Mouse (Mus musculus) cerebellum, adult 9-10 months (tissue): Measurements from ENCODE around the gene Gm5105.

ENCODE experiments used
- DNase-seq: peaks from one replicate; pipeline ENCODE4 v3.0.0; 2022

Gene Gm5105

DNA sequence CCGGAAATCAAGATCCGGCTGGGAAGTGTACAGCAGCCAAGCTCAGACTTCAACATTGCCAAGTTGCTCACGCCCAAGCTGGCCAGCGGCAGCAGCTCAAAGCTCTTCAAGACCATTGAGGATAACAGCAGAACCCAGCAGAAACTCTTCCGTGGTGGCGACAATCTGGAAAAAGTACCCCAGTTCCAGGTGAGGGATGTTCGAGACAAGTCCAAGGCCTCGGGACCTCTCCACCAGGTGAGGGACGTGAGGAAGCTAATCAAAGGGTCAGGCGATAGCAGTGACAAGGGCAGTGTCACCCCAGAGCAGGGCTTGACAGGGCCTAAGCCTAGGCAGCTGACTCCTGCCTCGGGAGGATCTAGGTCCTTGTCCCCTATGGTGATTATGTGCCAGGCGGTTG is 915 bp upstream of the Gm5105 start:
- no peak for DNase-seq

DNA sequence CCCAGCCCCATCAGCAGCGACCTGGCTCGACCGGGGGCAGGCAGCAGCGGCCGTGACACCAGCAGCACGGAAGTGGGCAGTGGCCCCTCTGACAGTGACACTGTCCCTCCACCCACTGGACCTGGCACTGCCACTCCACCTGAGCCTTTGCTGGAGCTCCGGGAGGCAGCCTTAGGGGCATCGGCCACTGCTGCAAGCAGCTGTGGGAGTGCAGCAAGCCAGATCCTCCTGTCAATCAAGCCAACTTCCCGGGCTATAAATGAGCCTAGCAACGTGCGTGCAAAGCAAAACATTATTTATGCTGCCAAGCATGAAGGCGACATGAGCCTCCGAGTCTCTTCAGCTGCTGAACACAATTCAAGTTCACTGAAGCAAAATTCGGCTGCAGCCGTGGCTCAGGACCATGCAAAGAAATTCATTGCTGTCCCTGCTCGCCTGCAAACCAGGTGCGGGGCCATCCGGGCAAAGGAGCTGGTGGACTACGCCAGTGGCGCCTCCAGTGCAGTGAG is 786 bp downstream of the Gm5105 start:
- DNase-seq = no peak

DNA sequence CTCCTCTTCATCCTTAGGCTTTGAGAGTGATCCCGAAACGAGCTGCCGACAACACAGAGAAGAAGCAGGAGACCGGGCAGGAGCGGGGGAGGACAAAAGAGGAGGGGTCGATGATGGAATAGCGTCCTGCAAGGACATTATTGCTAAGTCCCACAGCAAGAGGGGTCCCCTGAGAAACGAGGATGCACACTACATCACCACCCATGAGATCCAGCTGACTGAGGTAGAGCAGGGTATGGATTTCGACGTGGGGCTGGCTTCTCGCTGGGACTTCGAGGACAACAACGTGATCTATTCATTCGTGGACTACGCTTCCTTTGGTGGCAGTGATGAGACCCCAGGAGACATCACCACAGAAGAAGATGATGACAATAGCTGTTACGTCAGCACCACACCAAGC is 1.3 kb downstream of the Gm5105 start:
- DNase-seq = no peak

DNA sequence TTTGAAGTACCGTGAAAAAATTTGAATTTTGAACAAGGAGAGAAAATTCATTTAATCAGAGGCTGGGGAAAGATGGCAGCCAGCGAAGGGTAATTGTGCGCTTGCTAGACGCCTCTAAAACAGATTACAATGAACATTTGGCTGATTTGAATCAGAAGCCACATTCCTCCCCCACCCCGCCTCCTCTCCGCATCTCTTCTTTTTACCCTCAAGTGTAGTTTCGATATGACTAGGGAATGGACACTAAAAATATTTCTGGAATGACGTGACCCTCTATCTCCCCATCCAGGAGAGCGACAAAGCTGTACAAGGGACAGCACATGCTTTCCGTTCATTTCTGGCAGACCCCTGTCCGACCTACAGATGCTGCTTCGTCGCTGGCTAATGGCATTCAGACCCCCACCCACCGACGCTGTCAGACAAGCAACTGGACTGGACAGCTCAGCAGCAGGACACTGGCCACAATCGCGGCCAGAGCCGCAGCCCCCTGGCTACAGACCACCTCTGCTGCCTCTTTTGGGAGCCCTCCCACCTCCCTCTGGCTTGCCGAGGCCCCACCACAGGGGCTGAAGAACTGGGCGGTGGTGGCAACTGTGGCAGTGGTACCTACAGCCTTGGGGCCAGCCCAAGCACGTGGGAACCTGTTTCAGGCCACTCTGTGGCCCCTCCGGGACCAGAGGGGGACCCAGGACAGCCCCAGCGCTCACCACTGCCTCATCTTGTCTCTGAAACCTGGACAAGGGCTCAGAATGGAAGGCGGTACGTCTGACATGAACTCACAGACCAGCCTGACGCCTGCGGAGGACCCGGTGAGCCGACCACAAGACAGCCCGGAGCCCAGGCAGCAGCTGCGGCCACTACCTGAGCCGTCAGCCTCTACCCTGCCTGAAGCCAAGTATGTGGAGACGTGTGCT is 2.2 kb downstream of the Gm5105 start, which contains the start of gene 1110002E22Rik:
Gene 1110002E22Rik (plus strand): TSS at position 321 of the 914 bp plus-strand sequence.
- DNase-seq = no peak

DNA sequence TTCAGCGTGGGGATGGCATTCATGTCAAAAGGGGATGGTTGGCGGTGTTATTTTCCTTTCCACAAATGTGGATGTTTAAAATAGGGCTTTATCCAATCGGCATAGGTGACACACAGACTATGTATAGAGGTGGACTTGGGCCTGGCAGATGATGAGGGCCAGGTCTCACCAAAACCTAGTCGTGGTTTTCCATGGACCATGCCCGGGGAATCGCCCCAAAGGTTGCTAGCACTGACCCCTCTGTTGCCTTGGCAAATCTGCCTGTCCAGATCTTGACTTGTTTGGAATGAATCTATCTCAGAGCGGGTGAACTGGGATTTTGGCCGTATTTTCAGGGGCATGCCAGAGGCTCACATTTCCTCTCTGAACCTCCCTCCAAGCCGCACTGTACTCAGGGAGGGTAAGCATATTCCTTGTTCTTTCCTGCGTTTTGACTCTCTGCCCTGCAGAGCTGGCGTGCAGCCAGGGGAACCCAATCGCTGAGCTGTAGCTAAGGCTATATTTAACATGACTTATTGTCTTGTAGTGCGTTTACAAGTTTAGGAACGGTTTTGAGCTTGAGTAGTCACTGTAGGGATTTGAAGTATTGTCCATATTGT is 3.4 kb downstream of the Gm5105 start:
- DNase-seq = peak; percentile 57

DNA sequence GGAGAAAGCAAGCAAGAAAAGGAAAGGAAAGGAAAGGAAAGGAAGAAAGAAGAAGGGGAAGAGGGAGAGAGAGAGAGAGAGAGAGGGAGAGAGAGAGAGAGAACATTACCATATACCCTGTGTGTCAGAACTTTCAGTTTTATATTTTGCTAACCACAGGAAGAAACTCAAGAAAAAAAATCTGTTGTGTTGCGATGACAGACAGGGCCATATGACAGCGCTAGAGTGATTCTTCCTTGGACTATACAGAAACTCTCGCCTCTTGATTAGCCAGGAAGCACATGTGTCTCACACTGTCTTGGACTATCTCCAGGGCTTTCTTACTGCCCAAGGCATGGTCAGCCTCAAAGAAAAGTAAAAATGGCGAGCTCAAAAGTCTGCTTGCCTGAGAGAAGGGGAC is 4.5 kb downstream of the Gm5105 start:
- no peak for DNase-seq

DNA sequence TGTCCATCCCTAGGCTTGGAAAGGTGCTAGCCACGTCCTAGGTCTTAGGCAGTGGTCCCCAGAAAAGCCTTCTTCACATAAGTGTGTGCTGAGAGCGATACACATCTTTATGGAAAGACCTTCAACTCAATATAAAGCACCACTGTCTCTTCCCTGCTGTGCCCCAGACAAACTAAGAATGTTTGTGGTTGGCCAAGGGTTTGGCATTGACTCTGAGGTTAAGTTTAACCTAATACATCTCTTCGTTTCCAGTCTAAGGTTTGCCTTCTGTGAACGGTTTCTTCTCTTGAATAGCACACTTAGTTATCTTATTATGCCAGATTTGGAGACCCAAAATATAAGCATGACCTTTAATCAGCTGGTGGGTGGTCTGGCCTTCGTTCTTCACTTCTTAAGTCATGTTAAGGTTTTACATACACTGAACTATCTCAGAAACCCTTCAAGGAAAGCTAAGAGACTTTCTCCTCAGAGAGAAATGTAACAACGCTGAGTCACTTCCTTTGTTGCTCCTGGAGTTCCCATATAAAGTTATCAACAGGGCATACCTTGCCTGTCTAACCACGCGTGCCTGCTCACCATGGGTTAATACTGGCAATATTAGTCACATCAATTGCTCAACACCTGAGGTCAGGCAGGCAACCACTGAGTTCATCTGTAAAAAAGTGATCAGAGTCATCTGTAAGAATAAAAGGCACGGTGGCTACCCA is 5.8 kb downstream of the Gm5105 start:
- no peak for DNase-seq

DNA sequence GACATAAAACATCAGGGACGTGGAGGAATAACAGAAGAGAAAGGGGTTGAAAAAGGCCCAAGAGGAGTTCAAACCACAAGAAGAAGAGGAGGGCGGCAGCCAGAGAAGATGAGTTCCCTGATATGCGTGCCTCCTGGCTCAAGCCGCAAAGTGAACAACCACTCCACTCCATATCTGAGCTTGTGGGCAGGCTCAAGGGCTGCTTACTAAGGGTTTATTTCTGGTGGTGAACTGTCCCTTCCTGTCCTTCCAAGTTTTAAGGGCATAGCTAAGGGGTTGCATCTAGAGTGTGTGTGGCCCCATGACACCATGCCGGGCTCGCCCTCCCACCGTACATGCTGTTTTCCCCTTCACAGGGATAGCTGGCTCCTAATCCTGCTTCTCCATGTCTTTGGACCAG is 6.8 kb downstream of the Gm5105 start:
- DNase-seq = no peak

DNA sequence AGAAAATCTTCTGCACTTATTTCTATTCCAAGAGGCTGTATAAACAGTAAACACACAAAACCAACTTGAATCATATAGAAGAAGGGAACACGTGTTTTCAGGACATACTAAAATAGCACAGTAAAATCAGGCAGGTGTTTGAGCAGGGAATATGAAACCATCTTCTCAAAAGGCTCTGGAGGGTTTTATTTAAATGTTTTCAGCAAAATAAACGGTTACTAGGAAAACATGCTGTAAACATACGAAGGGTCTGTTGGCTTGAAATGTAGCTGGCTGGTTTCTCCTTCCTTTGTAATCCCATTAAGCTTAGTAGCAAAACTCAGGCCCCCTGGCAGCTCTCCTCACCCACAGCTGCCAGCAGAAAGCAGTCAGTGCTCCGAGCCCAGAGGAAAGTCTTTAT is 9.0 kb downstream of the Gm5105 start:
- DNase-seq = no peak

DNA sequence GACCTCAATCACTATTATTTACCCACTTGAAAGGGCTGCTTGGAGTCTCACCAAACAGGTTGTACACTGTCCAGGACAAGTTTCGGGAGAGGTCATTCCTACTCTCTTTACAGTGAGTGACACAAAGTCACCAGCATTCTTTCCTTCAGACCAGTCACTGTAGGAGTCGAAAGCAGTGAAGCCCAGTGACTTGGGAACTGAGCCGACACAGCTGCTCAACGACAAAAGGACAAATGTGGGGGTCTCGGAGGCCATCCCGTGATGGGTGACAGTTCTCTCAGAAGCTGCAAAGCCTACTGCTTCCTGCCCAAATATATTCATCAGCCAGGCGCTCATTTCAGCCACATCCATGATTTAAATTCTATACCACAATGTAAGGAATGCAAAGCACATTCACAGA is 10.2 kb downstream of the Gm5105 start:
- DNase-seq = no peak

DNA sequence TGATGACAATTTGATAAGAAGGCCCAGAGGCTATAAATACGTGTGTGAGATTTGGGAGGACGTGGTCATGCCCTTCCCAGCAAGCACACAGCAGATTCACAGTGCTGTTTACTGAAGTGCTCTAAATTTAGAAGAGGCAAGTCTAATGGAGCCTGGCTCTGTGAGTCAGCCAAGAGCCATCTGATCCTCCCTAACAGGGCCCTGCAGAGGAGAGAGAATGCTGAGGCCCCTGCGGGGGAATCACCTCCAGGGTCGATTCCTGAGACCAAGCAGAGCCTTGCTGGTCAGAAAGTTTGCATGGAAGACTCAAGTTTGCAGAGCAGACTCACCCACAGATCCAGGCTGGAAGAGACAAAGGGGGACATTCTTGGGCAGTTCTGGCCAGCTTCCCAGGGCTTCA is 13.2 kb downstream of the Gm5105 start:
- no peak for DNase-seq

DNA sequence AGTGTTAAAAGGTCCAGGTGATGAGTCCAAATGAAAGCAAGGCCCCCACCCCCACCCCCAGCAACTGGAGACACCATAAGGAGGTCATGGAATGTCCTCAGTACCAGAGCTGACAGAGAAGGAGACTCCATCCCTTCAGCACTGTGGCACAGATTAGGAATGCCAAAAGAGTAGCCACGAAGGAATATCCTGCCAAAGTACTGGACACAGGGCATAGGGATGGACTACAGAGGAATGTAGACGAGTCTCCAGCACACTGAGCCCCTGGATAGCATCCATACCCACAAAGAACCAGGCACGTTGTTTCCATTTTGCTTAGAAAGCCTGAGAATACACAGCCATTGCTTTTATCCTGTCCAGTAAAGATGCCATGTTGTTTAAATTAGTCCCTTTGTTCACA is 15.8 kb downstream of the Gm5105 start:
- DNase-seq = no peak

DNA sequence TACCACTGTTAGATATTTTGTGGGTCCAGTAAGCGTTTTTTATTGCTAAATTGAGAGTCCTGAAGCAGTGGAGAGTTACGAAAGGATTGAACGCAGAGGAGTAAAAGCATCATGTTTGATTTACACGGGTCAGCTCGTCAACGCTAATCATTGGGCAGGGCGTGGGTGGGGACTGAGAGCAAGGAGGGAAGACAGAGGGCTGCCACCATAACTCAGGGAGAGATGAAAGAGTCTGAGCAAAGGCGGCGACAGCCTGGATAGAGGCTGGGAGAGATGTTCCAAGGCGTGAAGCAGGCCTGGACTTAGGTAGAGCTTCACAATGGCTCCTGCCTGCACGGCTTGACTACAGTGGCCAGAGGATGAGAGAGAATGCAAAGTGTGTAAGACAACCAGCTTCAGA is 16.4 kb downstream of the Gm5105 start:
- no peak for DNase-seq

DNA sequence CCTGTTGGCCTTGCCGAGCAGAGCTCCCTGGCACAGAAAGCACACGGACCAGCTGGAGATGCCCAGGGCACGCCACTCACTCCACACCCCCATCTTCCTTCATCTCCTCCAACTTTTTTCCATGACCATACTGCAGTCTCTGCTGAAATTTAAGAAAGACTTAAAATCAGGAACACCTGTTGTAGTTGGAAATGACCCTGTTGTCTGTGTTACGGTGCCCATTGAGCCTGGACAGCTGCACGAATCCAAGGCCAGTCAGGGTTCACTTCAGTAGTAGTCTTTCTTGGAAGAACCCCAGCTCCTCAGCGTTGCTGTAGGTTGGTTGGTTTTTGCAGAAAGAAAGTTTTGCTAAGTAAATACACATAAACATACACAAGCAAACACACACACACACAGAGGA is 17.6 kb downstream of the Gm5105 start:
- no peak for DNase-seq

DNA sequence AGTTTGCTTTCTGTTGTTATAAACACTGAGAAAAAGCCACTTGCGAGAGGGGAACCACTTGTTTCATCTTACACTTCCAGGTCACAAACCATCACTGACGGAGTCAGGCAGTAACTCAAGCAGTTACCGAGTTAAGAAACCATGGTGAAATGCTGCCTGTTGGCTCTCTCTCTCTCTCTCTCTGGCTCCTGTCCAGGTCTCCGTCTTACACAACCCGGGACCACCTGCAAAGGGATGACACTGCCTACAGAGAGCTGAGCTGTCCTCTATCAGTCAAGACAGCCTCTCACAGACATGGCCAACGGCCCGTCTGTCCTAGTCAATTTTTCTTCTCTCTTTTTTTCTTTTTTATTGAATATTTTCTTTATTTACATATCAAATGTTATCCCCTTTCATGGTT is 23.9 kb downstream of the Gm5105 start:
- no peak for DNase-seq

DNA sequence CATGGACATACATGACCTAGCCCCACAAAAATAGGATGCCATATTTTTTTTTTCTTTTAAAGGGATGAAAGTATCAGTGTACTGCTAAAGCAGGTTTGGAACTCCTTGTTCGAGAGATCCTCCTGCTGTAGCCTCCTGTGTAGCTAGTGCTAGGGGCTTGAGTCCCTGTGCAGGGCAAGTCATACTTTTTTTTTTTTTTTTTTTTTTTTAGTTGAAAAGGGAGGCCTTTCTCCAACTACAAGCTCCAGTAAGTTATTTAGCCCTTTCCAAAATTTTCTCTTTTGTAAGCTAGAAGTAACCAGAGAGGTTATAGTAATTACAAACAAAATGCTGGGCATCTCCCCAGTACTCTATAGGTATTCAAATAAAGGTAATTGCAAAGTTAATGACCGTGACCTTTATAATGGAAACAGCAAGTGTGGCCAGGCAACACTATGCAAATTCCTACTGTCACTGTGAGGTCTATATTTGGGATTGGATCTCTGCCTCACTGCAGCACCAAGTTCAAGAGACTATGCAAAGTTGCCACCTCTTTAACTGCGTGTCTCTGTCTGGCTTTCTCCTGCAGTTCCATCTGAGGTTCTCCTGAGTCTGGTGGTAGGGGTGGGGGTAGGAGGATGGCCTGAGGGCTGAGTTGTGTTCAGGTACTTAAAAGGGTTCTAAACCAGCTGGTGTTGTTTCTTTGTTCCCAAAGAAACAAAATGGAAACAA is 25.4 kb downstream of the Gm5105 start:
- DNase-seq = no peak

DNA sequence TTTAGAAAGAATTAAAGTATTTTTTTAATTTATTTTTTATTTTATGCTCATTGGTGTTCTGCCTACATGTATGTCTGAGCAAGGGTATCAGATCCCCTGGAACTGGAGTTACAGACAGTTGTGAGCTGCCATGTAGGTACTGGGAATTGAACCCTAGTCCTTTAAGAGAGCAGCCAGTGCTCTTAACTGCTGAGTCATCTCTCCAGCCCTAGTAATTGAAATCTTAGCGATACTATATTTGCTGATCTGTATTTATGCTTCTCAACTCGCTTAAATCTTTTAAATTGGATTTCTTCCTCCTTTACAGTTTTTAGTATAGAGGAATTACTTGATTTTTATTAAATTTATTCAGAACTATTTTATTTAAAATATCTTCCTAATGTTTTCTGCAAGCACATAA is 26.2 kb downstream of the Gm5105 start:
- no peak for DNase-seq

DNA sequence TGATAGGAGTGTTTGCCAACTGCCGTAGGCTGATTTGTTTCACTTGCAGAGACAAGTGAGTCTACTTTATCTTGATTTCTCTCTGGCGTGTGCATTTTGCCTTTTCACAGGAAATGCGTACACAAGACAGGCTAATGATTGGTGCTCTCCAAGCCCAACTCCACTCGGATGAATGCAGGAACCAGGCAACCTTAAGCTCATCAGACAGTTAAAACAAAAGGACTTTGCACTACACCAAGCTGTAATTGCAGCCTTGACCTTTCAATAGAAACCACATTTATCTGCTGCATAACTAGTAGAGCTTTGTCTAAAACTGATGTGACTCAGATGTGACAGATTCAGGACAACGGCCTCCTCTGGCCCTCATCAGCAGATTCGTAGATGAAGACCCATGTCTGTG is 33.2 kb downstream of the Gm5105 start:
- no peak for DNase-seq

DNA sequence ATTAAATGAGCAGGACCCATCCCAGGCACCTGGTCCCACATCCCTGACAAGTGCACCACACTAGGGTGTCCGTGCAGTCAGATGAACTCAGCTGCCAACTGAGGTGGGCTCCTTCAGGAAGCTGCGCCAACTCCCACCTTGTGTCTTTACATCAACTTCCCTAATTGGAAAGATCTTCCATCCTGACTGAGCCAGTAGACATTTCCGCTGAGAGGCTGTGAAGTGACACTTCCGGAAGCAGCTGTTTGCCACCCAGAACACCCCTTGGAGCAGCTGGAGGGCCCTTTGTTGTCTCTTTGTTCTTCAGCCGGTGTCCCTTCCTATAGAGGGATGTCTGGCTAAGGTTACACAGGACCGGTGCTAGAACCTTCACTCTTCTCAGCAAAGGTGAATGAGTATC is 36.6 kb downstream of the Gm5105 start:
- DNase-seq = no peak

DNA sequence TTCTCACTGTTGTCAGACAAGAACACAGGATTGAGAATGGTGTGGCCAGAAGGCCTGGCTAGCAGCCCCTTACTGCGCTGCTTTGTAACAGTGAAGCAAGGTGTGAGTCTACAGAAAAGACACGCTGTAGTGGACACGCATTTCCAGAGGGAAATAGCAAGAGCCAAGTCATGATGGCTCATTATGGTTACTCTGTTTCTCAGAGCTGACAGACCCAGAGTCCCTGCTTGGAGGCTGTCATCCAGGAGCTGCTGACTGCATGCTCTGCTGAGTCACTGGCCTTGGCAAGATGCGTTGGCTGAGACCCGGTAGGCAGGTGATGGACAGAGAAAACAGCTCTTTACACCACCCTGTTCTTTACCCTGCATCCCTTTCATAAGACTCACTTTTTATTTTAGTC is 37.8 kb downstream of the Gm5105 start:
- DNase-seq = peak; percentile 87

DNA sequence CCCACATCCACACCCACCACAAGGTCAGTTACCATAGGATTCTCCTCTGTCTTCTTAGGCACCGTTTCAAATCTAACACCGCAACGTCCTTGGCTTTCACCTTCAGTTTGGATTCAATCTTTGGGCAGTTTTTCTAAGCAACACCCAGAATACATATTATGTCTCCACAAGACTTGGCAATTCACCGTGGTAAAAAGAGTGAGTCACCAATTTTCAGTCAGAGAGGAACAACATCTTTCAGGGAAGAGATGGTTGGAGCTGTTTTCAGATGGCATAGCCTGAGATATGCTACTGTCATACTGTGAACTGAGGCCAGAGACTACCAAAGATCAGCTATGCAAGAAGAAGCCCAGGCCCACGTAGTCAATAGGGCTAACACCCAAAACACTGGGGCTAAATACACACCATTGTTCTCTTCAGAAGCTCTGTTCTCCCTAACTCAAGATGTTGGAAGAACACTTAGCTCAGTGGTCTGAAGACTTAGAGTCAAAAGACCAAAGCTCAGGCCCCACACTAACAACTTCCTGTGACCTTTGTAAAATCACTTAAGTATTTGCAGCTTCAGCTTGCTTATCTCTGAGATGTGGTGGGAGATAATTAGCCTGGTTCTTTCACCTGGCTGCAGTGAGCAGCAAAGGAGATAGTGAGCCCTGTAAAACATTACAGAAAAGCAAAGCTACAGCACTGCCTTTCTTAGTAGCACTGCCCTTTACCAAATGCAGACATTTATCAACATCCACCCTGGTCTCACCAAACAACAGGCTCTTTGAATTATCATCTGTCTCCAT is 39.4 kb downstream of the Gm5105 start:
- no peak for DNase-seq

DNA sequence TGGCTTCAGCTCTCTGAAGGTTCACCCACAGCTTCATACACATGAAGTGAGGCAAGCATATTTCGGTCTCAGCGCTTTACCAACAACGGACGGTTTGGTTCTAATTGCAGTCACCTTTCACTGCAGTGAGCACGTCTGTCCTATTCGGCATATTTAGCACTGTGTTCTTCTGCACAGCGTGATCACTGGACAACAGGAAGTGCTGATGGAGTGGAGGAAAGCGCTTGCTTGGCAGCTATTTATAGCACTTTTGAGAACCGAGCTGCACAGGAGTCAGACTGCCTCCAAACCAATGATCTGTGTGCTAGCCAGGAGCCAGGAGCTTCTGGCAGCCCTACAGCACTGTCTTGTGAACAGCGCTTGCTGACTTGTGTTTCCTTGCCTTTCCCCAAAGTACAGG is 40.9 kb downstream of the Gm5105 start:
- DNase-seq = peak; percentile 94
